9 mouse cellular contexts compared by ENCODE assay signal in genomic region chr11:55414314-55414713, GRCm38 (mm10). TPM values are rescaled to one million over a fixed set of nuclear protein-coding genes. Genes with fewer than 3 reads are reported as not detected.
DNase-seq lines count a peak whose midpoint lies in the region; ATAC-seq and TF ChIP-seq lines count a peak whose summit lies in the region.
"Had no signal": no experiment of that assay in that cellular context is flagged by ENCODE, and none has a peak within 500 bp of the region (broad histone marks: within the 10 kb centered on the region; RNA-seq: fewer than 3 reads in every experiment).

No protein-coding gene starts in this region.

- peaks cover 33% of the 10 kb centered on the region for H3K36me3 ChIP-seq in forebrain, embryonic 10.5 days (replicated peaks)
- H3K36me3 ChIP-seq in forebrain, embryonic 13.5 days (ENCODE audit: poor library complexity, severe bottlenecking): peaks cover 4% of the 10 kb centered on the region; the same call in 1 of the 2 replicates
- H3K36me3 ChIP-seq in heart, embryonic 10.5 days: peaks cover 57% of the 10 kb centered on the region
- no peaks in the 10 kb centered on the region for H3K36me3 ChIP-seq in forebrain, embryonic 15.5 days
- no peaks in the 10 kb centered on the region for H3K36me3 ChIP-seq in forebrain, postnatal 0 days (ENCODE audit: insufficient read depth)

- no peak overlapping the region for H3K4me2 ChIP-seq in forebrain, embryonic 13.5 days
- H3K4me2 ChIP-seq in forebrain, embryonic 15.5 days (replicated peaks): no peak overlapping the region
- H3K4me2 ChIP-seq in forebrain, postnatal 0 days (ENCODE audit: low read depth): no peak overlapping the region

- peak overlapping the region; percentile 20; the same call in 1 of the 2 replicates for H3K27ac ChIP-seq in forebrain, embryonic 10.5 days
- no peak overlapping the region for H3K27ac ChIP-seq in forebrain, embryonic 13.5 days
- H3K27ac ChIP-seq in heart, embryonic 10.5 days: peak overlapping the region; percentile 64
- no peak overlapping the region for H3K27ac ChIP-seq in forebrain, embryonic 15.5 days (replicated peaks)
- H3K27ac ChIP-seq in forebrain, postnatal 0 days (ENCODE audit: low read depth, low read length): no peak overlapping the region

- no peak overlapping the region for H3K9ac ChIP-seq in forebrain, embryonic 13.5 days
- H3K9ac ChIP-seq in forebrain, embryonic 15.5 days (replicated peaks): no peak overlapping the region
- no peak overlapping the region for H3K9ac ChIP-seq in forebrain, postnatal 0 days

- TF ChIP-seq CTCF in forebrain, postnatal 0 days (IDR thresholded peaks at IDR 0.05; ENCODE audit: low read depth): no peak

- ATAC-seq in forebrain, embryonic 13.5 days: no peak
- no peak for ATAC-seq in forebrain, embryonic 15.5 days (replicated peaks)
- ATAC-seq in forebrain, postnatal 0 days: no peak

- WGBS in forebrain, embryonic 10.5 days: 80% methylated on average over 5 of the region's 5 CpGs
- 80% methylated on average over 5 of the region's 5 CpGs for WGBS in forebrain, embryonic 13.5 days
- WGBS in heart, embryonic 10.5 days: 47% methylated on average over 5 of the region's 5 CpGs
- WGBS in forebrain, embryonic 15.5 days: 83% methylated on average over 5 of the region's 5 CpGs
- 73% methylated on average over 5 of the region's 5 CpGs for WGBS in forebrain, postnatal 0 days

- H3K9me3 ChIP-seq in forebrain, embryonic 10.5 days: no peaks in the 10 kb centered on the region
- H3K9me3 ChIP-seq in forebrain, embryonic 13.5 days (replicated peaks): no peaks in the 10 kb centered on the region
- no peaks in the 10 kb centered on the region for H3K9me3 ChIP-seq in heart, embryonic 10.5 days
- H3K9me3 ChIP-seq in forebrain, embryonic 15.5 days: no peaks in the 10 kb centered on the region
- no peaks in the 10 kb centered on the region for H3K9me3 ChIP-seq in forebrain, postnatal 0 days (ENCODE audit: low read length)

- H3K27me3 ChIP-seq in forebrain, embryonic 10.5 days (ENCODE audit: poor library complexity, severe bottlenecking): no peaks in the 10 kb centered on the region
- H3K27me3 ChIP-seq in forebrain, embryonic 13.5 days: no peaks in the 10 kb centered on the region
- no peaks in the 10 kb centered on the region for H3K27me3 ChIP-seq in heart, embryonic 10.5 days (ENCODE audit: insufficient read depth, poor library complexity, severe bottlenecking)
- no peaks in the 10 kb centered on the region for H3K27me3 ChIP-seq in forebrain, embryonic 15.5 days
- no peaks in the 10 kb centered on the region for H3K27me3 ChIP-seq in forebrain, postnatal 0 days (ENCODE audit: insufficient read depth, low read length)

- no peak overlapping the region for H3K4me3 ChIP-seq in forebrain, embryonic 10.5 days
- no peak overlapping the region for H3K4me3 ChIP-seq in forebrain, embryonic 13.5 days
- H3K4me3 ChIP-seq in heart, embryonic 10.5 days: no peak overlapping the region
- H3K4me3 ChIP-seq in forebrain, embryonic 15.5 days: no peak overlapping the region
- H3K4me3 ChIP-seq in forebrain, postnatal 0 days (ENCODE audit: low read depth, low read length): no peak overlapping the region
- H3K4me3 ChIP-seq: erythroblast, embryonic 14.5 days had no signal

- DNase-seq in forebrain, embryonic 10.5 days (ENCODE audit: extremely low spot score, low spot score): no peak
- DNase-seq in 3T3-L1 (ENCODE audit: low read depth, low spot score): peak; percentile 74
- no peak for DNase-seq in heart, embryonic 10.5 days (ENCODE audit: low spot score)
- peak; percentile 55 to 67 for DNase-seq in kidney, postnatal 4 days
- no peak for DNase-seq in forebrain, postnatal 0 days
- no peak for DNase-seq in c-Kit-positive CD71-positive TER-119-positive erythroid progenitor cells, embryonic 14.5 days (ENCODE audit: low spot score)

- H3K4me1 ChIP-seq in forebrain, embryonic 10.5 days: peaks cover 43% of the 10 kb centered on the region
- H3K4me1 ChIP-seq in forebrain, embryonic 13.5 days: peaks cover 21% of the 10 kb centered on the region
- peaks cover 66% of the 10 kb centered on the region for H3K4me1 ChIP-seq in heart, embryonic 10.5 days
- H3K4me1 ChIP-seq in forebrain, embryonic 15.5 days: peaks cover 18% of the 10 kb centered on the region
- H3K4me1 ChIP-seq in forebrain, postnatal 0 days (ENCODE audit: insufficient read depth): peaks cover 9% of the 10 kb centered on the region

RNA-seq across cellular contexts. Expression of gene Sparc, which starts 8.7 kb away (rescaled TPM):
- polyA plus RNA-seq in forebrain, embryonic 10.5 days (2016; fragmentation: Nextera tagmentation; extraction: Ambion mirVana): 311 and 318 TPM in 2 replicates
- 273 and 289 TPM in 2 replicates for polyA plus RNA-seq in forebrain, embryonic 13.5 days (2015; fragmentation: Nextera tagmentation; extraction: Ambion mirVana)
- 995 and 1,097 TPM in 2 replicates for polyA plus RNA-seq in heart, embryonic 10.5 days (2016; fragmentation: Nextera tagmentation; extraction: Ambion mirVana)
- polyA plus RNA-seq in forebrain, embryonic 15.5 days (2015; fragmentation: Nextera tagmentation; extraction: Ambion mirVana): 320 and 352 TPM in 2 replicates
- 180 and 264 TPM in 2 replicates for total RNA-seq in forebrain, postnatal 0 days (2014; rRNA removed)
- polyA plus RNA-seq in forebrain, postnatal 0 days (2015; fragmentation: Nextera tagmentation; extraction: Ambion mirVana): 437 and 510 TPM in 2 replicates

RNA-seq across cellular contexts. Expression of gene Atox1, which starts 46.7 kb away (rescaled TPM):
- polyA plus RNA-seq in forebrain, embryonic 10.5 days (2016; fragmentation: Nextera tagmentation; extraction: Ambion mirVana): 215 and 218 TPM in 2 replicates
- 260 and 278 TPM in 2 replicates for polyA plus RNA-seq in forebrain, embryonic 13.5 days (2015; fragmentation: Nextera tagmentation; extraction: Ambion mirVana)
- 269 and 273 TPM in 2 replicates for polyA plus RNA-seq in heart, embryonic 10.5 days (2016; fragmentation: Nextera tagmentation; extraction: Ambion mirVana)
- 257 and 262 TPM in 2 replicates for polyA plus RNA-seq in forebrain, embryonic 15.5 days (2015; fragmentation: Nextera tagmentation; extraction: Ambion mirVana)
- total RNA-seq in forebrain, postnatal 0 days (2014; rRNA removed): 141 and 193 TPM in 2 replicates
- polyA plus RNA-seq in forebrain, postnatal 0 days (2015; fragmentation: Nextera tagmentation; extraction: Ambion mirVana): 268 and 340 TPM in 2 replicates

RNA-seq across cellular contexts. Expression of gene G3bp1, which starts 55.2 kb away (rescaled TPM):
- 292 TPM in 2 replicates for polyA plus RNA-seq in forebrain, embryonic 10.5 days (2016; fragmentation: Nextera tagmentation; extraction: Ambion mirVana)
- 182 and 199 TPM in 2 replicates for polyA plus RNA-seq in forebrain, embryonic 13.5 days (2015; fragmentation: Nextera tagmentation; extraction: Ambion mirVana)
- 164 and 188 TPM in 2 replicates for polyA plus RNA-seq in heart, embryonic 10.5 days (2016; fragmentation: Nextera tagmentation; extraction: Ambion mirVana)
- 154 and 161 TPM in 2 replicates for polyA plus RNA-seq in forebrain, embryonic 15.5 days (2015; fragmentation: Nextera tagmentation; extraction: Ambion mirVana)
- 62.8 and 81.0 TPM in 2 replicates for total RNA-seq in forebrain, postnatal 0 days (2014; rRNA removed)
- polyA plus RNA-seq in forebrain, postnatal 0 days (2015; fragmentation: Nextera tagmentation; extraction: Ambion mirVana): 76.9 and 85.0 TPM in 2 replicates

Comparison
In these comparisons a context has a peak if more than half of its experiments do, and no peak if none do; other contexts are left out.
1. H3K27ac ChIP-seq: peak in forebrain, embryonic 10.5 days (single experiment) and heart, embryonic 10.5 days (single experiment); none in forebrain, embryonic 13.5 days (single experiment), forebrain, embryonic 15.5 days (single experiment) and forebrain, postnatal 0 days (single experiment).
2. DNase-seq: peak in 3T3-L1 (single experiment) and kidney, postnatal 4 days (2 of 2); none in forebrain, embryonic 10.5 days (single experiment), heart, embryonic 10.5 days (single experiment), forebrain, postnatal 0 days (single experiment) and c-Kit-positive CD71-positive TER-119-positive erythroid progenitor cells, embryonic 14.5 days (single experiment).